Mouse (Mus musculus): Measurements from ENCODE around the gene Nrgn. TPM values are rescaled to one million over a fixed set of nuclear protein-coding genes. Genes with fewer than 3 reads are reported as not detected.

The Nrgn gene
- total and polyA plus RNA-seq, 3 experiments = 4.0 to 27.2 (median 21.7) TPM

GRCm38 (mm10) chr9:37500201-37500600 lies 52.5 kb downstream of the Nrgn start:
- 73% methylated on average over 3 of the region's 3 CpGs for WGBS

GRCm38 (mm10) chr9:37496325-37496724 lies 56.4 kb downstream of the Nrgn start:
- intact Hi-C loops (cut with DNase I) = no loop called here
- H3K79me2 ChIP-seq (replicated peaks; ENCODE audit: control insufficient read depth, insufficient read depth, low read length) = peaks cover 2% of the 10 kb centered on the region
- DNase-seq = no peak
- H3K27ac ChIP-seq = no peak overlapping the region
- H3K27me3 ChIP-seq (ENCODE audit: control insufficient read depth, insufficient read depth, low read length) = no peaks in the 10 kb centered on the region
- H3K36me3 ChIP-seq (ENCODE audit: control insufficient read depth, insufficient read depth, low read length) = no peaks in the 10 kb centered on the region
- no peaks in the 10 kb centered on the region for H3K4me1 ChIP-seq (ENCODE audit: control insufficient read depth, insufficient read depth, low read length)
- no peak overlapping the region for H3K4me3 ChIP-seq
- TF ChIP-seq POLR2A (IDR thresholded peaks at IDR 0.05; ENCODE audit: insufficient read depth, low read depth, low read length) (no peak), CTCF (IDR thresholded peaks at IDR 0.05) (no peak), EP300 (IDR thresholded peaks at IDR 0.05; ENCODE audit: insufficient read depth, low read depth, low read length) (no peak)
- H3K9ac ChIP-seq (ENCODE audit: low read depth, low read length) = no peak overlapping the region

More at GRCm38 (mm10) chr9:37500201-37500600, 52.5 kb downstream of the Nrgn start:
- no peak for DNase-seq
- no peak overlapping the region for H3K9ac ChIP-seq (ENCODE audit: low read depth, low read length)
- no peaks in the 10 kb centered on the region; the same call in 1 of the 2 replicates for H3K4me1 ChIP-seq (ENCODE audit: control insufficient read depth, insufficient read depth, low read length)
- H3K36me3 ChIP-seq (ENCODE audit: control insufficient read depth, insufficient read depth, low read length) = no peaks in the 10 kb centered on the region
- H3K27me3 ChIP-seq (ENCODE audit: control insufficient read depth, insufficient read depth, low read length) = no peaks in the 10 kb centered on the region
- intact Hi-C loops (cut with DNase I) = no loop called here
- TF ChIP-seq EP300 (IDR thresholded peaks at IDR 0.05; ENCODE audit: insufficient read depth, low read depth, low read length) (no peak), CTCF (IDR thresholded peaks at IDR 0.05) (no peak), POLR2A (IDR thresholded peaks at IDR 0.05; ENCODE audit: insufficient read depth, low read depth, low read length) (no peak)
- H3K79me2 ChIP-seq (replicated peaks; ENCODE audit: control insufficient read depth, insufficient read depth, low read length) = peaks cover 2% of the 10 kb centered on the region
- H3K4me3 ChIP-seq = no peak overlapping the region
- no peak overlapping the region for H3K27ac ChIP-seq

DNA sequence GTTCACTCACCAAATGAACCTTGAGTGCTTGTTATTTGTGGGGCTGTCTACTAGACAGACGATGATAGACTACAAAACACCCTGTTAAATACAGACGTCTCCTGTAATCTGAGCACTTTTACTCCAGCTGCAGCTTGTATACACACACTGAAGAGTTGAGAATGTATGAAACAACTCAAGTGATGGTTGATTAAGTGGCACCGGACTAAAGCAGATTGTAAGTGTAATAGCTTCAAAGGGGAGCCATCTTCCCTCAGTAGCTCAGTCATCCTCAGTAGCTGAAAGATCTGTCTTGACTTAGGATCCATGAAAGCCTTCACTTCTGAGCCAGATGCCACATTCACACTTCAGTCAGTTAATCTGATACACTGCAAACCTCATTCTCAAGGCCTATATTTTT lies 56.9 kb downstream of the Nrgn start:
- Histone ChIP-seq H3K27me3 (ENCODE audit: control insufficient read depth, insufficient read depth, low read length) (no peaks in the 10 kb centered on the region), H3K4me1 (ENCODE audit: control insufficient read depth, insufficient read depth, low read length) (no peaks in the 10 kb centered on the region), H3K4me3 (no peak overlapping the region), H3K36me3 (ENCODE audit: control insufficient read depth, insufficient read depth, low read length) (no peaks in the 10 kb centered on the region), H3K27ac (no peak overlapping the region), H3K79me2 (replicated peaks; ENCODE audit: control insufficient read depth, insufficient read depth, low read length) (peaks cover 2% of the 10 kb centered on the region), H3K9ac (ENCODE audit: low read depth, low read length) (no peak overlapping the region)
- TF ChIP-seq POLR2A (IDR thresholded peaks at IDR 0.05; ENCODE audit: insufficient read depth, low read depth, low read length) (no peak), EP300 (IDR thresholded peaks at IDR 0.05; ENCODE audit: insufficient read depth, low read depth, low read length) (no peak), CTCF (IDR thresholded peaks at IDR 0.05) (no peak)
- intact Hi-C loops (cut with DNase I) = no loop called here
- WGBS = 81% methylated on average over 3 of the region's 3 CpGs
- DNase-seq = no peak

Other genes with a start within 250 kb of the Nrgn start
- gene Ccdc15, start 204.5 kb downstream of the Nrgn start, total RNA-seq (2021) = 1 to 10 TPM; 1.7 to 2.0 TPM
- gene Ccdc15, start 204.5 kb downstream of the Nrgn start, polyA plus RNA-seq (2012; rRNA removed) = 0.47 and 0.53 TPM in 2 replicates
- gene Hepacam, start 185.6 kb downstream of the Nrgn start, total RNA-seq (2021) = not detected
- 0.18 and 0.29 TPM in 2 replicates for gene Hepacam, start 185.6 kb downstream of the Nrgn start, polyA plus RNA-seq (2012; rRNA removed)
- 10 to 100 TPM; 27.9 to 31.8 TPM for gene Robo4, start 151.0 kb downstream of the Nrgn start, total RNA-seq (2021)
- 33.7 and 38.6 TPM in 2 replicates for gene Robo4, start 151.0 kb downstream of the Nrgn start, polyA plus RNA-seq (2012; rRNA removed)
- gene Robo3, start 119.7 kb downstream of the Nrgn start, total RNA-seq (2021) = not detected
- 0.29 TPM in 1 of 2 replicates, not detected in the other for gene Robo3, start 119.7 kb downstream of the Nrgn start, polyA plus RNA-seq (2012; rRNA removed)
- gene Msantd2, start 63.6 kb downstream of the Nrgn start, total RNA-seq (2021) = 1 to 10 TPM; 6.4 to 7.1 TPM
- 10.7 and 12.8 TPM in 2 replicates for gene Msantd2, start 63.6 kb downstream of the Nrgn start, polyA plus RNA-seq (2012; rRNA removed)
- gene Esam, start 24.8 kb downstream of the Nrgn start, total RNA-seq (2021) = 10 to 100 TPM; 58.5 to 81.3 TPM
- 77.1 and 87.2 TPM in 2 replicates for gene Esam, start 24.8 kb downstream of the Nrgn start, polyA plus RNA-seq (2012; rRNA removed)
- gene Vsig2, start 13.6 kb downstream of the Nrgn start, total RNA-seq (2021) = 1 to 10 TPM; 2.5 to 4.9 TPM
- 16.0 and 21.1 TPM in 2 replicates for gene Vsig2, start 13.6 kb downstream of the Nrgn start, polyA plus RNA-seq (2012; rRNA removed)
- gene Siae, start 2.8 kb upstream of the Nrgn start, total RNA-seq (2021) = 1 to 10 TPM; 7.7 to 8.2 TPM
- gene Siae, start 2.8 kb upstream of the Nrgn start, polyA plus RNA-seq (2012; rRNA removed) = 7.7 and 18.7 TPM in 2 replicates
- gene Spa17, start 60.8 kb upstream of the Nrgn start, total RNA-seq (2021) = 1 to 10 TPM; 1.9 to 3.8 TPM
- gene Spa17, start 60.8 kb upstream of the Nrgn start, polyA plus RNA-seq (2012; rRNA removed) = 1.6 and 2.3 TPM in 2 replicates
- gene Tbrg1, start 104.4 kb upstream of the Nrgn start, total RNA-seq (2021) = 10 to 100 TPM; 30.7 to 32.9 TPM
- gene Tbrg1, start 104.4 kb upstream of the Nrgn start, polyA plus RNA-seq (2012; rRNA removed) = 22.8 and 31.1 TPM in 2 replicates
- not detected for gene Panx3, start 116.3 kb upstream of the Nrgn start, total RNA-seq (2021)
- gene Panx3, start 116.3 kb upstream of the Nrgn start, polyA plus RNA-seq (2012; rRNA removed) = not detected in 2 replicates
- gene Olfr160, start 163.3 kb upstream of the Nrgn start, total RNA-seq (2021) = not detected
- gene Olfr160, start 163.3 kb upstream of the Nrgn start, polyA plus RNA-seq (2012; rRNA removed) = not detected in 2 replicates
- not detected for gene Olfr874, start 192.2 kb upstream of the Nrgn start, total RNA-seq (2021)
- not detected in 2 replicates for gene Olfr874, start 192.2 kb upstream of the Nrgn start, polyA plus RNA-seq (2012; rRNA removed)
- gene Olfr875, start 219.0 kb upstream of the Nrgn start, total RNA-seq (2021) = not detected
- not detected in 2 replicates for gene Olfr875, start 219.0 kb upstream of the Nrgn start, polyA plus RNA-seq (2012; rRNA removed)

Measured in heart, adult 2 months (tissue).